Mouse (Mus musculus): ENCODE measurements around the gene Lingo2. TPM values are rescaled to one million over a fixed set of nuclear protein-coding genes. Genes with fewer than 3 reads are reported as not detected.

Gene Lingo2
- polyA plus RNA-seq, 1 experiment from 2014 or later: 80.0 TPM

DNA sequence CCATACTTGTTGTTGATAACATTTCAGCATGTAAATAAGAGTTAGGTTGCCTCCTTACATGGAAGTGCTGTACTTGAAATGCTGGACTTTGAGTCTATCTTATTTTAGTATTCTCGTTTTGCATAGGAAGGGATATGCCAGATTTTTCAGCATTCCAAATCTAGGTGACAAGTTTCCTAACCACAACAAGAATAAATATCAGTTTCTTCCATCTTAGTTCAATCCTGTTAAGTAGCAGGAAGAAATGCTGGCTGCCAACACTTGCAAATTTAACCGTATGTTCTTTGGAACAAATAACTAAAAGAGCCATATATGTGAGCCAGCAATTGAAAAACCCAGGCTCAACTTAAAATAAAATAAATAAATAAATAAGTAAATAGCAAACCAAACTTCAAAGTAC, 315.9 kb downstream of the Lingo2 start:
- Histone ChIP-seq H3K4me1 (replicated peaks; ENCODE audit: control insufficient read depth, insufficient read depth, low read length) (no peaks in the 10 kb centered on the region), H3K4me3 (replicated peaks; ENCODE audit: low read length) (no peak overlapping the region), H3K9ac (no peak overlapping the region), H3K27ac (no peak overlapping the region), H3K27me3 (ENCODE audit: control insufficient read depth, insufficient read depth, low read length) (no peaks in the 10 kb centered on the region), H3K36me3 (replicated peaks; ENCODE audit: control insufficient read depth, insufficient read depth) (no peaks in the 10 kb centered on the region), H3K9me3 (ENCODE audit: control insufficient read depth, low read length) (no peaks in the 10 kb centered on the region), H3K4me2 (replicated peaks) (no peak overlapping the region)
- 90% methylated on average over 2 of the region's 2 CpGs for WGBS
- ATAC-seq (ENCODE audit: low FRiP score) (no peak), DNase-seq (ENCODE audit: low spot score) (no peak)

DNA sequence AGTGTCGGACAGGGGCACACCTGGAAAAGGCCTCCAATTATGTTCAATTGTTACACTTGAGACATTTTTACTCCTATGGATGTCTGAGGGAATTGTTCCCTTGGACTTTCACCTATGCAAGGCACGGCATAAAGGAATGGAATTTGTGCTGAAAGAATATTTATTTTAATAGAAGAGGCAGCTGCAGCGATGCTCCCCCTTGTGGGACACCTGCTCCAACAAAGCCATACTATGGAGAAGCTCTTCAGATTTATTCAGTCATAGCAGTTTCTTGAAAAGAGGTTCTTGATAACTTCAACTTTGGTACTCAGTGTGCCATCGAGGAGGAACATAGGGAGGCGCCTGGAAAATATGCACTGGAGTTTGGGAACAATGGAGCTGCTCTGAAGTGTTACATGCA, 374.7 kb downstream of the Lingo2 start:
- Histone ChIP-seq H3K4me2 (replicated peaks) (no peak overlapping the region), H3K4me1 (replicated peaks; ENCODE audit: control insufficient read depth, insufficient read depth, low read length) (no peaks in the 10 kb centered on the region), H3K9ac (no peak overlapping the region), H3K27ac (no peak overlapping the region), H3K36me3 (replicated peaks; ENCODE audit: control insufficient read depth, insufficient read depth) (no peaks in the 10 kb centered on the region), H3K9me3 (ENCODE audit: control insufficient read depth, low read length) (no peaks in the 10 kb centered on the region), H3K4me3 (replicated peaks; ENCODE audit: low read length) (no peak overlapping the region), H3K27me3 (ENCODE audit: control insufficient read depth, insufficient read depth, low read length) (no peaks in the 10 kb centered on the region)
- no peak for DNase-seq (ENCODE audit: low spot score)
- 71% methylated on average over 5 of the region's 5 CpGs for WGBS
- ATAC-seq (ENCODE audit: low FRiP score): no peak

DNA sequence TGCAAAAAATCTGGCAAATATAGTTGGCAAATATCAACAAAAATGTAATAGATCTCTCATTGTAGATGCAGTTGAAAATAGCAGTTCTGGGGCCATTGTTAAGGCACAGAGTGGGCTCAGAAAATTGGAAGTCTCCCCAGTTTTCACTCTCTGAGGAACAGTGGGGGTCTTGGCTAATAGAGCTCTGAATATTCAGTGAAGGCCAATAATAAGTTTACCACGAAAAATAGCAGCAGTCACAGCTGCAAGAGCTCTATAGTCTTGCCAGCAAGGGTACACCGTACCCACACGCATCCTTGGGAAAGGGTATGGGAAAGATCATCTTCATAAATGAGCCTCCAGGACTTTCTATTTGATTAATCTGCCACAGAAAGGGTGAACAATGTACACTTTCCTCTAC, 375.3 kb downstream of the Lingo2 start:
- peak; percentile 57; the same call in 1 of the 2 replicates for ATAC-seq (ENCODE audit: low FRiP score)
- Histone ChIP-seq H3K27ac (no peak overlapping the region), H3K9ac (no peak overlapping the region), H3K27me3 (ENCODE audit: control insufficient read depth, insufficient read depth, low read length) (no peaks in the 10 kb centered on the region), H3K4me2 (replicated peaks) (no peak overlapping the region), H3K4me3 (replicated peaks; ENCODE audit: low read length) (no peak overlapping the region), H3K4me1 (replicated peaks; ENCODE audit: control insufficient read depth, insufficient read depth, low read length) (no peaks in the 10 kb centered on the region), H3K9me3 (ENCODE audit: control insufficient read depth, low read length) (no peaks in the 10 kb centered on the region), H3K36me3 (replicated peaks; ENCODE audit: control insufficient read depth, insufficient read depth) (no peaks in the 10 kb centered on the region)
- DNase-seq (ENCODE audit: low spot score): peak; percentile 34
- 62% methylated on average over 3 of the region's 3 CpGs for WGBS

DNA sequence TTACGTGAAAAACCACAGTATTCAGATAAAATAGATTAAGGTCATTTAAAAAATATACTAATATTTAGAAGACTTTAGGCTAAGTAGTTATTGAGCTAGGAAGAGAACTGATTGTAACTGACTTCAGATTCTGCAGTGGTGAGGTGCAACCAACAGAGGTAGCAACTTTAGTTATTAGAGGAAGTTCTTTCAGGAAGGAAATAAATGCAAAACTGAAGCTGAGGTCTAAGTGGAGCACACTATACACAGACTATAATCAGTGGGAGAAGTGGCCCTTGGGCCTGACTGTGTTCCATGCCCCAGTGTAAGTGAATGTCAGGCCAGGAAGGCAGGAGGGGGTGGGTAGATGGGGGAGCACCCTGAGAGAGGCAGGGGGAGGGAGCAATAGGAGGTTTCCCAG, 385.0 kb downstream of the Lingo2 start:
- no peak for DNase-seq (ENCODE audit: low spot score)
- Histone ChIP-seq H3K27me3 (ENCODE audit: control insufficient read depth, insufficient read depth, low read length) (no peaks in the 10 kb centered on the region), H3K4me3 (replicated peaks; ENCODE audit: low read length) (no peak overlapping the region), H3K36me3 (replicated peaks; ENCODE audit: control insufficient read depth, insufficient read depth) (no peaks in the 10 kb centered on the region), H3K27ac (no peak overlapping the region), H3K4me1 (replicated peaks; ENCODE audit: control insufficient read depth, insufficient read depth, low read length) (no peaks in the 10 kb centered on the region), H3K9me3 (ENCODE audit: control insufficient read depth, low read length) (no peaks in the 10 kb centered on the region), H3K9ac (no peak overlapping the region), H3K4me2 (replicated peaks) (no peak overlapping the region)
- ATAC-seq (ENCODE audit: low FRiP score): no peak
- WGBS: 92% methylated on average over 1 of the region's 1 CpGs

DNA sequence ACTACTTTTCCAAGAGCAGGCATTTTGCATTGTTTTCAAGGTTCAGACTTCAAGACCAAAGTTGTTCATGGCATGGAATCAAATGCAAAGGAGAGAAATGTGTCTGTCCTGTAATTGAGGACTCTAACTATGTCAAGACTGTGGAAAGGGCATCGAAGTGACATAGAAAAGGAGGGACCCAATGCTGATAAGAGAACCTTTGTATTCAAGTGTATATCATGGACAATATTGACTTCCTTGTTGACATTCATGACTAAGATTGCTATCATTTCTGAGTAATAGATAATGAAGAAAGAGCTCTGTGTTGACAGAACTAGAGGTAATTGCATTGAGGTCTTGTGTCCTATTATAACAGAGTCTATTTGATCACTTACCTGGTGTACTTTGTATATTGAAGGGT, 390.6 kb downstream of the Lingo2 start:
- Histone ChIP-seq H3K4me3 (replicated peaks; ENCODE audit: low read length) (no peak overlapping the region), H3K27me3 (ENCODE audit: control insufficient read depth, insufficient read depth, low read length) (no peaks in the 10 kb centered on the region), H3K27ac (no peak overlapping the region), H3K9me3 (ENCODE audit: control insufficient read depth, low read length) (no peaks in the 10 kb centered on the region), H3K4me2 (replicated peaks) (no peak overlapping the region), H3K9ac (no peak overlapping the region), H3K36me3 (replicated peaks; ENCODE audit: control insufficient read depth, insufficient read depth) (no peaks in the 10 kb centered on the region), H3K4me1 (replicated peaks; ENCODE audit: control insufficient read depth, insufficient read depth, low read length) (no peaks in the 10 kb centered on the region)
- no peak for DNase-seq (ENCODE audit: low spot score)
- 94% methylated on average over 1 of the region's 1 CpGs for WGBS
- no peak for ATAC-seq (ENCODE audit: low FRiP score)

DNA sequence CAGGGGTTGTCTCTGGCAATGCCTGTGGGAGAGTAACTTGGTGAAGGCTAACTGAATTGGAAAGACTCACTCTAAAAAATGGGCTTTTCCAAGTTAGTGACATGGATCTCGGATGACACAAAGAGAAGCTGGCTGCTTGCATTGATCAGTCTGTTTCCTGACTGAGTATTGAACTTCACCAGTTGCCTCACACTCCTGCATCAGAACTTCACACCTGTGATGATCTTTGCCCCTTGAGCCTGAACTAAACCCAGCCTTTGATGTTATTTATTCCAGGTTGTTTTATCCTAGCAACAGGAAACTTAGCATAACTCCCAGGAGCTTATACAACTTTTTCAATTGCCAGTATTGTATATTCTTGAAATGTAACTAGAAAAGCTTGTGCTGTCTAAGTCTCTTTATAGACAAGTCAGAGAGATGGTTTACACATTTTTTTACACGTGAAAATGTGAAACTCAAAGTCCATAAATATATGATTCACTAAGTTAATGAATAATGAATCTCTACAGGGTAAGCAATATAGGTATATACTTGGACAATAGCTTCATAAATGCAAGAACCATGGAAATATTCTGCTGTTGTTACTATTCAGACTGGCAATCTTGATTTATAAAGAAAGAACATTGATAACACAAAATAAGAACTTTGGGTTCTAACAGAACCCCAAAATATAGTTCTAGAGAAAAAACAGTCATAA, 410.7 kb downstream of the Lingo2 start:
- Histone ChIP-seq H3K9me3 (ENCODE audit: control insufficient read depth, low read length) (no peaks in the 10 kb centered on the region), H3K4me1 (replicated peaks; ENCODE audit: control insufficient read depth, insufficient read depth, low read length) (no peaks in the 10 kb centered on the region), H3K9ac (no peak overlapping the region), H3K27me3 (ENCODE audit: control insufficient read depth, insufficient read depth, low read length) (no peaks in the 10 kb centered on the region), H3K36me3 (replicated peaks; ENCODE audit: control insufficient read depth, insufficient read depth) (no peaks in the 10 kb centered on the region), H3K27ac (no peak overlapping the region), H3K4me2 (replicated peaks) (no peak overlapping the region), H3K4me3 (replicated peaks; ENCODE audit: low read length) (no peak overlapping the region)
- DNase-seq (ENCODE audit: low spot score) (no peak), ATAC-seq (ENCODE audit: low FRiP score) (no peak)
- 73% methylated on average over 2 of the region's 2 CpGs for WGBS

GRCm38 (mm10) chr4:36533895-36534294, 417.7 kb downstream of the Lingo2 start:
- no peak overlapping the region for H3K4me3 ChIP-seq (replicated peaks; ENCODE audit: low read length)
- no peaks in the 10 kb centered on the region for H3K27me3 ChIP-seq (ENCODE audit: control insufficient read depth, insufficient read depth, low read length)
- no peak overlapping the region for H3K9ac ChIP-seq
- H3K9me3 ChIP-seq (ENCODE audit: control insufficient read depth, low read length): no peaks in the 10 kb centered on the region
- DNase-seq (ENCODE audit: low spot score) (no peak), ATAC-seq (ENCODE audit: low FRiP score) (no peak)
- H3K27ac ChIP-seq: no peak overlapping the region
- H3K4me2 ChIP-seq (replicated peaks): no peak overlapping the region
- WGBS: 97% methylated on average over 2 of the region's 2 CpGs
- H3K4me1 ChIP-seq (replicated peaks; ENCODE audit: control insufficient read depth, insufficient read depth, low read length): no peaks in the 10 kb centered on the region
- H3K36me3 ChIP-seq (replicated peaks; ENCODE audit: control insufficient read depth, insufficient read depth): no peaks in the 10 kb centered on the region

DNA sequence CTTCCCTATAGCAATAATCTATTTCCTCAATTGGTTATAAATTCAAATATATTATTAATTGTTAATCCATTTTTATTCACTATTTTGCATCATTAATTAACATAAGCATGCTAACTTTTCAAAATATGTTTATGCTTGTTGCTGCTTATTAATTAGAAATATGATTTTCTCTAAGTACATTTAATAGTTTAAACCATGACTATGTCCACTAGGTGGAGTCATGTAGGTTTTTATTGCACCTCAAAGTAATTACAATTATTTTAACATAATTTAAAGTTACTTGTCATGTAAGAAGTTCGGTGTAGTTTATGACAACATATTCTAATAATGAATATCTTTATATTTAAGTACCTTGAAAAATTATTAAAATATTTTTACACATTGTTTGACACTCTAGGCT, 461.3 kb downstream of the Lingo2 start:
- H3K27me3 ChIP-seq (ENCODE audit: control insufficient read depth, insufficient read depth, low read length): no peaks in the 10 kb centered on the region
- H3K9me3 ChIP-seq (ENCODE audit: control insufficient read depth, low read length): no peaks in the 10 kb centered on the region
- 76% methylated on average over 1 of the region's 1 CpGs for WGBS
- H3K4me1 ChIP-seq (replicated peaks; ENCODE audit: control insufficient read depth, insufficient read depth, low read length): no peaks in the 10 kb centered on the region
- no peak overlapping the region for H3K4me3 ChIP-seq (replicated peaks; ENCODE audit: low read length)
- H3K27ac ChIP-seq: no peak overlapping the region
- DNase-seq (ENCODE audit: low spot score) (no peak), ATAC-seq (ENCODE audit: low FRiP score) (no peak)
- H3K36me3 ChIP-seq (replicated peaks; ENCODE audit: control insufficient read depth, insufficient read depth): no peaks in the 10 kb centered on the region
- H3K9ac ChIP-seq: no peak overlapping the region
- no peak overlapping the region for H3K4me2 ChIP-seq (replicated peaks)

- no peaks in the 10 kb centered on the region for H3K36me3 ChIP-seq (replicated peaks; ENCODE audit: control insufficient read depth, insufficient read depth)
- H3K4me1 ChIP-seq (replicated peaks; ENCODE audit: control insufficient read depth, insufficient read depth, low read length): no peaks in the 10 kb centered on the region
- WGBS: 92% methylated on average over 3 of the region's 3 CpGs
- H3K27ac ChIP-seq: no peak overlapping the region
- no peaks in the 10 kb centered on the region for H3K9me3 ChIP-seq (ENCODE audit: control insufficient read depth, low read length)
- H3K4me2 ChIP-seq (replicated peaks): no peak overlapping the region
- no peak overlapping the region for H3K9ac ChIP-seq
- DNase-seq (ENCODE audit: low spot score) (no peak), ATAC-seq (ENCODE audit: low FRiP score) (no peak)
- H3K27me3 ChIP-seq (ENCODE audit: control insufficient read depth, insufficient read depth, low read length): no peaks in the 10 kb centered on the region
- H3K4me3 ChIP-seq (replicated peaks; ENCODE audit: low read length): no peak overlapping the region
Measured at GRCm38 (mm10) chr4:36435211-36435610, 516.3 kb downstream of the Lingo2 start.

GRCm38 (mm10) chr4:36426192-36426591, 525.4 kb downstream of the Lingo2 start:
- no peak overlapping the region for H3K4me3 ChIP-seq (replicated peaks; ENCODE audit: low read length)
- H3K9me3 ChIP-seq (ENCODE audit: control insufficient read depth, low read length): no peaks in the 10 kb centered on the region
- 22% methylated on average over 5 of the region's 5 CpGs for WGBS
- DNase-seq (ENCODE audit: low spot score) (peak; percentile 55), ATAC-seq (ENCODE audit: low FRiP score) (peak; percentile 81)
- no peaks in the 10 kb centered on the region for H3K27me3 ChIP-seq (ENCODE audit: control insufficient read depth, insufficient read depth, low read length)
- H3K4me2 ChIP-seq (replicated peaks): no peak overlapping the region
- no peak overlapping the region for H3K9ac ChIP-seq
- H3K36me3 ChIP-seq (replicated peaks; ENCODE audit: control insufficient read depth, insufficient read depth): no peaks in the 10 kb centered on the region
- H3K27ac ChIP-seq: no peak overlapping the region
- no peaks in the 10 kb centered on the region for H3K4me1 ChIP-seq (replicated peaks; ENCODE audit: control insufficient read depth, insufficient read depth, low read length)
